Mouse (Mus musculus): ENCODE data around the gene Ect2.

Ect2 gene

GRCm38 (mm10) chr3:27153701-27154209, at the start of gene Ect2:
Ect2 (minus strand) TSS chr3:27153878.
- peak; percentile 98 to 99 for DNase-seq

- no peak for DNase-seq
Observed at GRCm38 (mm10) chr3:27201728-27202411, 48.2 kb upstream of the Ect2 start.

GRCm38 (mm10) chr3:27199120-27199519, 45.4 kb upstream of the Ect2 start:
- no peak for DNase-seq

- DNase-seq: no peak
Observed at GRCm38 (mm10) chr3:27197816-27198215, 44.1 kb upstream of the Ect2 start.

GRCm38 (mm10) chr3:27196529-27196928, 42.9 kb upstream of the Ect2 start:
- DNase-seq: no peak

- no peak for DNase-seq
Observed at GRCm38 (mm10) chr3:27195573-27196227, 42.0 kb upstream of the Ect2 start.

- DNase-seq: no peak
Observed at GRCm38 (mm10) chr3:27195153-27195552, 41.5 kb upstream of the Ect2 start.

GRCm38 (mm10) chr3:27193844-27194317, 40.2 kb upstream of the Ect2 start:
- DNase-seq: peak in 1 of 2 experiments; percentile 16

GRCm38 (mm10) chr3:27191856-27192255, 38.2 kb upstream of the Ect2 start:
- DNase-seq: no peak

- no peak for DNase-seq
Observed at GRCm38 (mm10) chr3:27190865-27191264, 37.2 kb upstream of the Ect2 start.

GRCm38 (mm10) chr3:27189320-27190261, 35.9 kb upstream of the Ect2 start:
- DNase-seq: no peak

- no peak for DNase-seq
Observed at GRCm38 (mm10) chr3:27188386-27188785, 34.7 kb upstream of the Ect2 start.

- DNase-seq: peak in 1 of 2 experiments; percentile 16
Observed at GRCm38 (mm10) chr3:27183601-27184175, 30.0 kb upstream of the Ect2 start.

GRCm38 (mm10) chr3:27182733-27183600, 29.3 kb upstream of the Ect2 start, which contains the start of gene Nceh1:
Nceh1 (plus strand) TSS chr3:27182965.
- peak; percentile 96 to 97 for DNase-seq

- no peak for DNase-seq
Observed at GRCm38 (mm10) chr3:27179711-27180110, 26.0 kb upstream of the Ect2 start.

- no peak for DNase-seq
Observed at GRCm38 (mm10) chr3:27170257-27170656, 16.6 kb upstream of the Ect2 start.

GRCm38 (mm10) chr3:27165481-27166065, 11.9 kb upstream of the Ect2 start:
- no peak for DNase-seq

- DNase-seq: no peak
Observed at GRCm38 (mm10) chr3:27162410-27162804, 8.7 kb upstream of the Ect2 start.

- DNase-seq: no peak
Observed at GRCm38 (mm10) chr3:27161645-27162409, 8.1 kb upstream of the Ect2 start.

- no peak for DNase-seq
Observed at GRCm38 (mm10) chr3:27158910-27159309, 5.2 kb upstream of the Ect2 start.

All from thymus, postnatal 36 days (tissue).